Mouse (Mus musculus) heart, postnatal 0 days (tissue): ENCODE measurements around the gene Gm20422. TPM values are rescaled to one million over a fixed set of nuclear protein-coding genes. Genes with fewer than 3 reads are reported as not detected.
"Not testable (repeated sequence)": the region's sequence is repeated elsewhere in the genome, so short reads cannot be mapped to it uniquely, and the experiment has no call there.

Experiments used
- ATAC-seq: fragments of 200-750 bp; cut with Nextera tagmentation; 2 replicates; pipeline ENCODE4 v1.8.0; 2017; ENCODE audit warnings: low read depth, moderate number of reproducible peaks, moderate library complexity; ENCODE audit not compliant: insufficient read depth
- DNase-seq: peaks from one replicate; pipeline ENCODE4 v3.0.0-alpha.2; 2016; ENCODE audit warnings: low spot score
- H3K27ac ChIP-seq: fragments of 300-500 bp; sonication (generic); 2 replicates; pipeline ENCODE4 v1.5.1; 2014; ENCODE audit warnings: low read depth, mild to moderate bottlenecking
- H3K27me3 ChIP-seq: fragments of 300-500 bp; sonication (generic); 2 replicates; pipeline ENCODE4 v1.6.1; 2014; ENCODE audit warnings: low read length, mixed read lengths; ENCODE audit not compliant: control insufficient read depth, insufficient read depth
- H3K36me3 ChIP-seq: fragments of 300-500 bp; sonication (generic); replicated peaks from 2 replicates; pipeline ENCODE4 v1.6.1; 2014; ENCODE audit warnings: low read length, mixed read lengths; ENCODE audit not compliant: control insufficient read depth, insufficient read depth
- H3K4me1 ChIP-seq: fragments of 300-500 bp; sonication (generic); 2 replicates; pipeline ENCODE4 v1.6.1; 2014; ENCODE audit warnings: antibody characterized with exemption; ENCODE audit not compliant: control insufficient read depth, insufficient read depth
- H3K4me2 ChIP-seq: fragments of 300-500 bp; sonication (generic); 2 replicates; pipeline ENCODE4 v1.6.1; 2014; ENCODE audit warnings: low read depth, mild to moderate bottlenecking, low read length, moderate library complexity
- H3K4me3 ChIP-seq: fragments of 300-500 bp; sonication (generic); 2 replicates; pipeline ENCODE4 v1.5.1; 2014; ENCODE audit warnings: low read depth, low read length
- H3K9ac ChIP-seq: fragments of 300-500 bp; sonication (generic); replicated peaks from 2 replicates; pipeline ENCODE4 v1.6.1; 2014; ENCODE audit warnings: low read depth, low read length, mixed read lengths
- H3K9me3 ChIP-seq: fragments of 300-500 bp; sonication (generic); replicated peaks from 2 replicates; pipeline ENCODE4 v1.6.1; 2016; ENCODE audit warnings: low read length; ENCODE audit not compliant: control insufficient read depth
- CTCF ChIP-seq: IDR thresholded peaks from 2 replicates; pipeline ENCODE4 v1.5.1; 2016; ENCODE audit warnings: antibody characterized with exemption, control low read depth, low read depth
- EP300 ChIP-seq: IDR thresholded peaks from 2 replicates; pipeline ENCODE4 v1.6.1; 2016; ENCODE audit warnings: antibody characterized with exemption, low read depth
- WGBS: fragments of 180-500 bp; shearing (Covaris S2); extraction: QIAGEN DNeasy Blood & Tissue Kit; methylation state at CpG from one replicate; pipeline ENCODE4 v1.1.7; 2014; 5-methylcytosine and 5-hydroxymethylcytosine counted together
- polyA plus RNA-seq: library from polyadenylated mRNA; unstranded; fragments of >200 nt; fragmentation: Nextera tagmentation; extraction: Ambion mirVana; gene quantifications from 2 replicates; pipeline ENCODE4 v1.2.1, GENCODE M21; 2015
- total RNA-seq: library from RNA; depleted of rRNA; stranded (reverse); fragments of >200 nt; gene quantifications from 2 replicates; pipeline ENCODE4 v1.2.3, GENCODE M21; 2014; ENCODE audit warnings: low replicate concordance

Gm20422 gene
- total and polyA plus RNA-seq, 2 experiments from 2014 or later = 2.5 TPM; not detected in 1

GRCm38 (mm10) chr8:69735495-69735894 is 39.2 kb downstream of the Gm20422 start:
- H3K4me1 ChIP-seq = no peaks in the 10 kb centered on the region
- no peaks in the 10 kb centered on the region for H3K9me3 ChIP-seq
- no peak for TF ChIP-seq EP300
- no peak for TF ChIP-seq CTCF
- H3K4me2 ChIP-seq = no peak overlapping the region
- H3K9ac ChIP-seq = no peak overlapping the region
- DNase-seq (no peak), ATAC-seq (no peak)
- WGBS = 58% methylated on average over 1 of the region's 1 CpGs
- H3K27ac ChIP-seq = no peak overlapping the region
- H3K4me3 ChIP-seq = no peak overlapping the region
- H3K27me3 ChIP-seq = no peaks in the 10 kb centered on the region
- H3K36me3 ChIP-seq = no peaks in the 10 kb centered on the region

- 45% methylated on average over 5 of the region's 5 CpGs for WGBS
- Histone ChIP-seq H3K27me3 (no peaks in the 10 kb centered on the region), H3K36me3 (no peaks in the 10 kb centered on the region), H3K27ac (0 out of 2 replicates have a peak overlapping the region, but pooled peaks have one; percentile 28), H3K9me3 (no peaks in the 10 kb centered on the region), H3K9ac (no peak overlapping the region), H3K4me2 (peak overlapping the region; percentile 59), H3K4me3 (peak overlapping the region; percentile 34), H3K4me1 (peaks cover 7% of the 10 kb centered on the region; the same call in 1 of the 2 replicates)
- no peak for DNase-seq
- no peak for TF ChIP-seq EP300
- ATAC-seq = no peak
These were observed 57.5 kb downstream of the Gm20422 start for GRCm38 (mm10) chr8:69717232-69717580.

- Histone ChIP-seq H3K27ac (peak overlapping the region; percentile 100), H3K4me1 (peaks cover 7% of the 10 kb centered on the region; the same call in 1 of the 2 replicates), H3K9me3 (no peaks in the 10 kb centered on the region), H3K4me2 (peak overlapping the region; percentile 62), H3K9ac (peak overlapping the region; percentile 94), H3K4me3 (peak overlapping the region; percentile 89), H3K27me3 (no peaks in the 10 kb centered on the region), H3K36me3 (no peaks in the 10 kb centered on the region; the same call in 1 of the 2 replicates)
- WGBS = under 1% methylated on average over 52 of the region's 52 CpGs
- DNase-seq (peak; percentile 100), ATAC-seq (peak; percentile 97)
- TF ChIP-seq EP300 (peak; percentile 3; the same call in 1 of the 2 replicates), CTCF (no peak)
These were observed 58.1 kb downstream of the Gm20422 start for GRCm38 (mm10) chr8:69716403-69717231.

- WGBS = 71% methylated on average over 6 of the region's 6 CpGs
These were observed 59.3 kb downstream of the Gm20422 start for GRCm38 (mm10) chr8:69715366-69715765.

GRCm38 (mm10) chr8:69713516-69713915 is 61.2 kb downstream of the Gm20422 start:
- Histone ChIP-seq H3K27me3 (no peaks in the 10 kb centered on the region), H3K4me1 (peaks cover 7% of the 10 kb centered on the region; the same call in 1 of the 2 replicates), H3K4me2 (no peak overlapping the region), H3K27ac (no peak overlapping the region), H3K9ac (no peak overlapping the region), H3K36me3 (peaks cover 28% of the 10 kb centered on the region), H3K4me3 (no peak overlapping the region), H3K9me3 (no peaks in the 10 kb centered on the region)
- ATAC-seq = no peak
- DNase-seq = no peak
- TF ChIP-seq CTCF (no peak), EP300 (no peak)
- WGBS = 73% methylated on average over 8 of the region's 8 CpGs

More at GRCm38 (mm10) chr8:69715366-69715765, 59.3 kb downstream of the Gm20422 start:
- Histone ChIP-seq H3K27ac (no peak overlapping the region), H3K9me3 (no peaks in the 10 kb centered on the region), H3K27me3 (no peaks in the 10 kb centered on the region), H3K9ac (no peak overlapping the region), H3K36me3 (peaks cover 10% of the 10 kb centered on the region), H3K4me3 (peak overlapping the region; percentile 89), H3K4me1 (peaks cover 7% of the 10 kb centered on the region; the same call in 1 of the 2 replicates), H3K4me2 (peak overlapping the region; percentile 62; the same call in 1 of the 2 replicates)
- TF ChIP-seq EP300 (no peak), CTCF (no peak)
- DNase-seq (no peak), ATAC-seq (no peak)

GRCm38 (mm10) chr8:69710624-69711023 is 64.1 kb downstream of the Gm20422 start, which contains the start of gene Zfp869:
Gene Zfp869 (minus strand): TSS chr8:69710724.
- Histone ChIP-seq H3K36me3 (peaks cover 57% of the 10 kb centered on the region), H3K9me3 (0 out of 2 replicates have a peak, but pooled peaks cover 15% of the 10 kb centered on the region)
- H3K27me3 ChIP-seq, H3K9ac ChIP-seq, H3K4me3 ChIP-seq, DNase-seq, H3K27ac ChIP-seq, ATAC-seq, H3K4me1 ChIP-seq, H3K4me2 ChIP-seq: not testable (repeated sequence)
- WGBS = 94% methylated on average over 8 of the region's 10 CpGs
